Comparison of ENCODE assay signal across 14 mouse cellular contexts in genomic region chr13:19182259-19182658, GRCm38 (mm10).
DNase-seq lines count a peak whose midpoint lies in the region; ATAC-seq and TF ChIP-seq lines count a peak whose summit lies in the region.
"Had no signal": no experiment of that assay in that cellular context is flagged by ENCODE, and none has a peak within 500 bp of the region (broad histone marks: within the 10 kb centered on the region; RNA-seq: fewer than 3 reads in every experiment).

No protein-coding gene starts in this region.

- TF ChIP-seq CTCF in G1E (IDR thresholded peaks at IDR 0.05; ENCODE audit: low read depth, low read length): no peak

- DNase-seq in CD4-positive helper T cell, adult 2 months (ENCODE audit: low read depth, low spot score): peak; percentile 74
- DNase-seq in G1E (ENCODE audit: low spot score): no peak
- DNase-seq in thymus, postnatal 0 days (ENCODE audit: low spot score): peak; percentile 86
- no peak for DNase-seq in adrenal gland, adult 18-20 months (ENCODE audit: low spot score in 2 of 2)
- DNase-seq in cerebellum, adult 11-12 months: no peak
- DNase-seq in right cerebral cortex, postnatal 4 days: no peak
- DNase-seq: adrenal gland, postnatal 25 days; forebrain, postnatal 0 days; gastrocnemius, postnatal 25 days; kidney, postnatal 25 days had no signal

- no peak overlapping the region for H3K4me3 ChIP-seq in G1E (ENCODE audit: low read depth, low read length)
- H3K4me3 ChIP-seq: heart, embryonic 13.5 days; stomach, embryonic 15.5 days had no signal

- peak; percentile 15 for ATAC-seq in G1E (ENCODE audit: extremely low read depth, insufficient number of reproducible peaks, low FRiP score, poor library complexity, severe bottlenecking)
- peak; percentile 82 for ATAC-seq in megakaryocyte, adult 5-6 weeks (ENCODE audit: poor library complexity, severe bottlenecking)
- ATAC-seq: forebrain, postnatal 0 days; intestine, postnatal 0 days had no signal

- peaks cover 55% of the 10 kb centered on the region for H3K4me1 ChIP-seq in G1E (ENCODE audit: insufficient read depth, low read depth, low read length)
- H3K4me1 ChIP-seq: heart, embryonic 13.5 days; stomach, embryonic 15.5 days had no signal

- no peaks in the 10 kb centered on the region for H3K27me3 ChIP-seq in G1E (ENCODE audit: insufficient read depth, low read length)
- H3K27me3 ChIP-seq: heart, embryonic 13.5 days; stomach, embryonic 15.5 days had no signal

- H3K9me3 ChIP-seq in G1E (replicated peaks): no peaks in the 10 kb centered on the region
- H3K9me3 ChIP-seq: heart, embryonic 13.5 days; stomach, embryonic 15.5 days had no signal

- no peaks in the 10 kb centered on the region for H3K36me3 ChIP-seq in G1E (replicated peaks)
- H3K36me3 ChIP-seq: heart, embryonic 13.5 days; stomach, embryonic 15.5 days had no signal

Comparison
In these comparisons a context has a peak if more than half of its experiments do, and no peak if none do; other contexts are left out.
1. DNase-seq: peak in CD4-positive helper T cell, adult 2 months (single experiment) and thymus, postnatal 0 days (single experiment); none in G1E (single experiment), adrenal gland, adult 18-20 months (0 of 2), cerebellum, adult 11-12 months (single experiment) and right cerebral cortex, postnatal 4 days (single experiment).